Mouse (Mus musculus) limb, embryonic 13.5 days (tissue): ENCODE measurements around the gene Haao. TPM values are rescaled to one million over a fixed set of nuclear protein-coding genes. Genes with fewer than 3 reads are reported as not detected.
"Not testable (repeated sequence)": the region's sequence is repeated elsewhere in the genome, so short reads cannot be mapped to it uniquely, and the experiment has no call there.

Experiments
- ATAC-seq: fragments of 200-750 bp; cut with Nextera tagmentation; 2 replicates; pipeline ENCODE4 v1.8.0; 2017; ENCODE audit warnings: low read depth, moderate number of reproducible peaks, moderate TSS enrichment; ENCODE audit not compliant: low FRiP score
- H3K27ac ChIP-seq: fragments of 300-500 bp; sonication (generic); 2 replicates; pipeline ENCODE4 v1.5.1; 2015; ENCODE audit warnings: inconsistent platforms, mild to moderate bottlenecking, moderate library complexity
- H3K27me3 ChIP-seq: fragments of 300-500 bp; sonication (generic); 2 replicates; pipeline ENCODE4 v1.6.1; 2015; ENCODE audit warnings: mild to moderate bottlenecking, inconsistent platforms
- H3K36me3 ChIP-seq: fragments of 300-500 bp; sonication (generic); 2 replicates; pipeline ENCODE4 v1.6.1; 2015; ENCODE audit warnings: inconsistent platforms, mild to moderate bottlenecking, moderate library complexity
- H3K4me1 ChIP-seq: fragments of 300-500 bp; sonication (generic); 2 replicates; pipeline ENCODE4 v1.6.1; 2015; ENCODE audit warnings: inconsistent platforms
- H3K4me2 ChIP-seq: fragments of 300-500 bp; sonication (generic); replicated peaks from 2 replicates; pipeline ENCODE4 v1.6.1; 2015; ENCODE audit warnings: inconsistent platforms, mild to moderate bottlenecking, moderate library complexity
- H3K4me3 ChIP-seq: fragments of 300-500 bp; sonication (generic); 2 replicates; pipeline ENCODE4 v1.5.1; 2015; ENCODE audit warnings: moderate library complexity, mild to moderate bottlenecking, inconsistent platforms
- H3K9ac ChIP-seq: fragments of 300-500 bp; sonication (generic); 2 replicates; pipeline ENCODE4 v1.6.1; 2015; ENCODE audit warnings: mild to moderate bottlenecking, inconsistent platforms
- H3K9me3 ChIP-seq: fragments of 300-500 bp; sonication (generic); 2 replicates; pipeline ENCODE4 v1.6.1; 2016; ENCODE audit warnings: inconsistent platforms
- WGBS: fragments of 180-500 bp; shearing (Covaris S2); methylation state at CpG from one replicate; pipeline ENCODE4 v1.1.7; 2015; 5-methylcytosine and 5-hydroxymethylcytosine counted together
- polyA plus RNA-seq: library from polyadenylated mRNA; unstranded; fragments of >200 nt; fragmentation: Nextera tagmentation; extraction: Ambion mirVana; gene quantifications from 2 replicates; pipeline ENCODE4 v1.2.1, GENCODE M21; 2015

The Haao gene
- polyA plus RNA-seq, 1 experiment from 2014 or later: 1.3 TPM

GRCm38 (mm10) chr17:83862134-83862881 is 14.5 kb upstream of the Haao start:
- Histone ChIP-seq H3K27me3 (no peaks in the 10 kb centered on the region), H3K4me2 (peak overlapping the region; percentile 79), H3K27ac (peak overlapping the region; percentile 95), H3K4me1 (peaks cover 14% of the 10 kb centered on the region), H3K9ac (peak overlapping the region; percentile 84), H3K36me3 (no peaks in the 10 kb centered on the region), H3K9me3 (no peaks in the 10 kb centered on the region), H3K4me3 (peak overlapping the region; percentile 71)
- ATAC-seq: peak; percentile 66
- under 1% methylated on average over 27 of the region's 27 CpGs for WGBS

- H3K27me3 ChIP-seq: no peaks in the 10 kb centered on the region
- peak overlapping the region; percentile 71 for H3K4me3 ChIP-seq
- no peaks in the 10 kb centered on the region for H3K9me3 ChIP-seq
- under 1% methylated on average over 61 of the region's 62 CpGs for WGBS
- H3K4me1 ChIP-seq: peaks cover 7% of the 10 kb centered on the region; the same call in 1 of the 2 replicates
- H3K27ac ChIP-seq: peak overlapping the region; percentile 95
- H3K4me2 ChIP-seq: peak overlapping the region; percentile 79
- no peaks in the 10 kb centered on the region for H3K36me3 ChIP-seq
- peak overlapping the region; percentile 84 for H3K9ac ChIP-seq
- peak; percentile 93 for ATAC-seq
Observed at GRCm38 (mm10) chr17:83861444-83862133, 13.8 kb upstream of the Haao start.

GRCm38 (mm10) chr17:83860968-83861367 is 13.2 kb upstream of the Haao start:
- not testable (repeated sequence) for H3K4me1 ChIP-seq, H3K9me3 ChIP-seq, H3K27me3 ChIP-seq, ATAC-seq, H3K27ac ChIP-seq, H3K36me3 ChIP-seq
- peak overlapping the region; percentile 79 for H3K4me2 ChIP-seq
- WGBS: 67% methylated on average over 8 of the region's 8 CpGs
- peak overlapping the region; percentile 71 for H3K4me3 ChIP-seq
- H3K9ac ChIP-seq: 0 out of 2 replicates have a peak overlapping the region, but pooled peaks have one; percentile 84

GRCm38 (mm10) chr17:83860224-83860623 is 12.5 kb upstream of the Haao start:
- H3K27ac ChIP-seq: no peak overlapping the region
- WGBS: 85% methylated on average over 7 of the region's 7 CpGs
- no peak for ATAC-seq

GRCm38 (mm10) chr17:83859639-83860038 is 11.9 kb upstream of the Haao start:
- WGBS: 89% methylated on average over 4 of the region's 4 CpGs
- ATAC-seq: no peak
- H3K27me3 ChIP-seq: no peaks in the 10 kb centered on the region
- no peak overlapping the region for H3K4me2 ChIP-seq
- no peak overlapping the region for H3K4me3 ChIP-seq
- no peak overlapping the region for H3K9ac ChIP-seq
- no peak overlapping the region for H3K27ac ChIP-seq
- peaks cover 6% of the 10 kb centered on the region; the same call in 1 of the 2 replicates for H3K4me1 ChIP-seq
- H3K36me3 ChIP-seq: no peaks in the 10 kb centered on the region
- no peaks in the 10 kb centered on the region for H3K9me3 ChIP-seq

More at GRCm38 (mm10) chr17:83860224-83860623, 12.5 kb upstream of the Haao start:
- Histone ChIP-seq H3K9ac (no peak overlapping the region), H3K4me1 (peaks cover 6% of the 10 kb centered on the region; the same call in 1 of the 2 replicates), H3K27me3 (no peaks in the 10 kb centered on the region), H3K9me3 (no peaks in the 10 kb centered on the region), H3K4me3 (no peak overlapping the region), H3K4me2 (no peak overlapping the region), H3K36me3 (no peaks in the 10 kb centered on the region)

GRCm38 (mm10) chr17:83858413-83858812 is 10.7 kb upstream of the Haao start:
- Histone ChIP-seq H3K4me2 (no peak overlapping the region), H3K4me1 (peaks cover 6% of the 10 kb centered on the region; the same call in 1 of the 2 replicates), H3K27me3 (no peaks in the 10 kb centered on the region), H3K9me3 (no peaks in the 10 kb centered on the region), H3K36me3 (no peaks in the 10 kb centered on the region), H3K9ac (no peak overlapping the region), H3K4me3 (no peak overlapping the region), H3K27ac (no peak overlapping the region)
- no peak for ATAC-seq
- 85% methylated on average over 7 of the region's 7 CpGs for WGBS

GRCm38 (mm10) chr17:83854284-83854918 is 6.6 kb upstream of the Haao start:
- peaks cover 5% of the 10 kb centered on the region; the same call in 1 of the 2 replicates for H3K4me1 ChIP-seq
- no peaks in the 10 kb centered on the region for H3K27me3 ChIP-seq
- no peaks in the 10 kb centered on the region for H3K9me3 ChIP-seq
- H3K9ac ChIP-seq: no peak overlapping the region
- H3K36me3 ChIP-seq: no peaks in the 10 kb centered on the region
- no peak overlapping the region for H3K4me2 ChIP-seq
- H3K27ac ChIP-seq: no peak overlapping the region
- no peak for ATAC-seq
- WGBS: 39% methylated on average over 12 of the region's 12 CpGs
- no peak overlapping the region for H3K4me3 ChIP-seq

- no peaks in the 10 kb centered on the region for H3K27me3 ChIP-seq
- peaks cover 8% of the 10 kb centered on the region for H3K4me1 ChIP-seq
- no peak overlapping the region for H3K4me2 ChIP-seq
- no peak overlapping the region for H3K9ac ChIP-seq
- 48% methylated on average over 3 of the region's 3 CpGs for WGBS
- H3K9me3 ChIP-seq: no peaks in the 10 kb centered on the region
- no peak for ATAC-seq
- no peak overlapping the region for H3K4me3 ChIP-seq
- no peak overlapping the region for H3K27ac ChIP-seq
- H3K36me3 ChIP-seq: no peaks in the 10 kb centered on the region
Observed at GRCm38 (mm10) chr17:83853831-83854230, 6.1 kb upstream of the Haao start.

GRCm38 (mm10) chr17:83850864-83851263 is 3.1 kb upstream of the Haao start:
- no peak for ATAC-seq
- WGBS: 80% methylated on average over 5 of the region's 5 CpGs

GRCm38 (mm10) chr17:83850458-83850857 is 2.7 kb upstream of the Haao start:
- Histone ChIP-seq H3K27ac (no peak overlapping the region), H3K4me2 (peak overlapping the region; percentile 39), H3K9me3 (no peaks in the 10 kb centered on the region), H3K4me3 (no peak overlapping the region), H3K36me3 (no peaks in the 10 kb centered on the region), H3K27me3 (no peaks in the 10 kb centered on the region), H3K4me1 (peaks cover 8% of the 10 kb centered on the region), H3K9ac (no peak overlapping the region)
- WGBS: 15% methylated on average over 9 of the region's 9 CpGs
- no peak for ATAC-seq

More at GRCm38 (mm10) chr17:83850864-83851263, 3.1 kb upstream of the Haao start:
- H3K27ac ChIP-seq: no peak overlapping the region
- H3K4me3 ChIP-seq: no peak overlapping the region
- no peak overlapping the region for H3K9ac ChIP-seq
- H3K9me3 ChIP-seq: no peaks in the 10 kb centered on the region
- H3K36me3 ChIP-seq: no peaks in the 10 kb centered on the region
- H3K4me2 ChIP-seq: no peak overlapping the region
- H3K4me1 ChIP-seq: peaks cover 8% of the 10 kb centered on the region
- H3K27me3 ChIP-seq: no peaks in the 10 kb centered on the region

- no peak for ATAC-seq
- Histone ChIP-seq H3K9ac (no peak overlapping the region), H3K9me3 (no peaks in the 10 kb centered on the region), H3K27me3 (no peaks in the 10 kb centered on the region), H3K27ac (no peak overlapping the region), H3K4me2 (no peak overlapping the region), H3K36me3 (no peaks in the 10 kb centered on the region), H3K4me1 (peaks cover 8% of the 10 kb centered on the region), H3K4me3 (no peak overlapping the region)
- WGBS: 84% methylated on average over 5 of the region's 5 CpGs
Observed at GRCm38 (mm10) chr17:83849717-83850116, 2.0 kb upstream of the Haao start.

- Histone ChIP-seq H3K4me3 (no peak overlapping the region), H3K27me3 (no peaks in the 10 kb centered on the region), H3K36me3 (no peaks in the 10 kb centered on the region), H3K9ac (no peak overlapping the region), H3K4me1 (peaks cover 8% of the 10 kb centered on the region), H3K27ac (no peak overlapping the region), H3K9me3 (no peaks in the 10 kb centered on the region), H3K4me2 (no peak overlapping the region)
- WGBS: 53% methylated on average over 12 of the region's 12 CpGs
- no peak for ATAC-seq
Observed at GRCm38 (mm10) chr17:83849081-83849675, 1.4 kb upstream of the Haao start.
